8 mouse cellular contexts compared by ENCODE assay signal in the genomic region with DNA sequence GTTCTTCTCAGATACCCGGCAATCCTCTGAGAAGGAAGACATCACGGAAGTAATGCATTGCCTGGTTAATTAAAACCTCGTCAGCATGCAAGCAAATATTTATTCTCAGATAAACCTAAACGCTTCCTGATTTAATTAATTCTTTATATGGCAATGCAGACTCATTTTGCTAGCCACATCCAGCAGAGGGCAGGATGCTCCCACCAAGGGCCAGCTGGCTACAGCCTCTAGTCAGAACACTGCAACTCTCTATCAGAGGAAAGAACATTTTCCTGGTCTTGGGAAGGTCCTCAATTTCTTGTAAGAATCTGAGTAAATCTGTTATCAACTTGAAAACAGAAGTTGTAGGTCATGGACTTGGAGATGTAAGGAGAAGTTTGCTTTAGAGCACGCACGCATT. TPM values are rescaled to one million over a fixed set of nuclear protein-coding genes. Genes with fewer than 3 reads are reported as not detected.
DNase-seq lines count a peak whose midpoint lies in the region; ATAC-seq and TF ChIP-seq lines count a peak whose summit lies in the region.

No protein-coding gene starts in this region.

- no peaks in the 10 kb centered on the region for H3K9me3 ChIP-seq in neural tube, embryonic 11.5 days (ENCODE audit: control insufficient read depth, low read length)

- H3K36me3 ChIP-seq in kidney, adult 2 months (ENCODE audit: control insufficient read depth, insufficient read depth, low read length) = no peaks in the 10 kb centered on the region
- no peaks in the 10 kb centered on the region for H3K36me3 ChIP-seq in neural tube, embryonic 11.5 days (ENCODE audit: control insufficient read depth, insufficient read depth, low read length)

- H3K27me3 ChIP-seq in kidney, adult 2 months (replicated peaks; ENCODE audit: control insufficient read depth, insufficient read depth, low read length) = no peaks in the 10 kb centered on the region
- H3K27me3 ChIP-seq in neural tube, embryonic 11.5 days (ENCODE audit: control insufficient read depth, insufficient read depth, low read length) = no peaks in the 10 kb centered on the region

- no peak overlapping the region for H3K27ac ChIP-seq in kidney, adult 2 months (ENCODE audit: insufficient read depth, low read depth, low read length)
- no peak overlapping the region for H3K27ac ChIP-seq in neural tube, embryonic 11.5 days (ENCODE audit: low read depth, low read length)

- no peak overlapping the region for H3K4me2 ChIP-seq in neural tube, embryonic 11.5 days (ENCODE audit: low read depth)

- peaks cover 7% of the 10 kb centered on the region; the same call in 1 of the 2 replicates for H3K4me1 ChIP-seq in kidney, adult 2 months (ENCODE audit: control insufficient read depth, insufficient read depth, low read length)
- H3K4me1 ChIP-seq in neural tube, embryonic 11.5 days (ENCODE audit: control insufficient read depth, insufficient read depth, low read length) = no peaks in the 10 kb centered on the region

- ATAC-seq in neural tube, embryonic 11.5 days (ENCODE audit: insufficient read depth, low FRiP score, low TSS enrichment) = no peak

- intact Hi-C loops in left cerebral cortex, postnatal 4 days (cut with DNase I) = loop anchor here (5.0 to 10.0 kb wide), 2 partner anchors 365 to 468 kb away; a partner anchor contains a TSS

- WGBS in kidney, adult 2 months = 53% methylated on average over 6 of the region's 6 CpGs
- WGBS in neural tube, embryonic 11.5 days = 84% methylated on average over 6 of the region's 6 CpGs

- no peak overlapping the region for H3K9ac ChIP-seq in neural tube, embryonic 11.5 days (ENCODE audit: low read length)

- peak; percentile 70 for TF ChIP-seq CTCF in kidney, adult 2 months (conservative IDR thresholded peaks at IDR 0.05; ENCODE audit: insufficient read depth, insufficient read length, low read depth, low read length)

- no peak overlapping the region for H3K4me3 ChIP-seq in kidney, adult 2 months (ENCODE audit: insufficient read depth, low read depth, low read length)
- no peak overlapping the region for H3K4me3 ChIP-seq in neural tube, embryonic 11.5 days (ENCODE audit: low read depth, low read length)

- DNase-seq in spleen, adult 18-20 months = peak; percentile 41 to 62
- no peak for DNase-seq in spleen, adult 12 weeks (ENCODE audit: low spot score)
- DNase-seq in cerebellum, adult 8-10 months = peak; percentile 71
- DNase-seq in frontal cortex, adult 2 months (ENCODE audit: extremely low spot score in 1 of 2, low spot score in 1 of 2) = peak; percentile 43 to 88
- DNase-seq in kidney, adult 2 months = peak; percentile 65
- peak; percentile 71 for DNase-seq in left cerebral cortex, postnatal 4 days
- peak; percentile 51 for DNase-seq in neural tube, embryonic 11.5 days (ENCODE audit: low spot score)
- peak; percentile 18 for DNase-seq in thymus, postnatal 0 days (ENCODE audit: low spot score)

- no peak for TF ChIP-seq POLR2A in kidney, adult 2 months (IDR thresholded peaks at IDR 0.05; ENCODE audit: low read depth, low read length)

RNA-seq across cellular contexts. Expression of a gene that starts 4.1 kb away (rescaled TPM):
- 0.29 and 0.50 TPM in 2 replicates for polyA plus RNA-seq in frontal cortex, adult 2 months (2012; rRNA removed)
- polyA plus RNA-seq in kidney, adult 2 months (2012; rRNA removed) = 22.0 and 23.1 TPM in 2 replicates
- under 1 TPM; 0.64 to 0.91 TPM for total RNA-seq in left cerebral cortex, postnatal 4 days (2021)
- polyA plus RNA-seq in neural tube, embryonic 11.5 days (2014; fragmentation: Nextera tagmentation; extraction: Ambion mirVana) = 0.19 and 0.28 TPM in 2 replicates
- polyA plus RNA-seq in thymus, postnatal 0 days (2015; fragmentation: Nextera tagmentation; extraction: Ambion mirVana) = 117 and 125 TPM in 2 replicates

Comparison
In these comparisons a context has a peak if more than half of its experiments do, and no peak if none do; other contexts are left out.
1. RNA of a gene that starts 4.1 kb away (polyA plus RNA-seq): 117 to 125 TPM in thymus, postnatal 0 days and 22.0 to 23.1 TPM in kidney, adult 2 months; 0.29 to 0.50 TPM in frontal cortex, adult 2 months and 0.19 to 0.28 TPM in neural tube, embryonic 11.5 days; every median in the first group is over 10 times any median in the second.